Mouse (Mus musculus) forebrain, embryonic 14.5 days (tissue): Measurements from ENCODE around the gene Kmt5b. TPM values are rescaled to one million over a fixed set of nuclear protein-coding genes. Genes with fewer than 3 reads are reported as not detected.

Experiments
- ATAC-seq: fragments of 200-750 bp; cut with Nextera tagmentation; 2 replicates; pipeline ENCODE4 v1.8.0; 2017; ENCODE audit warnings: mild to moderate bottlenecking, moderate library complexity
- DNase-seq: peaks from one replicate; pipeline ENCODE4 v3.0.0-alpha.2; 2015; ENCODE audit warnings: low spot score
- H3K27ac ChIP-seq: fragments of 300-500 bp; sonication (generic); 2 replicates; pipeline ENCODE4 v1.5.1; 2014; ENCODE audit warnings: low read depth, mild to moderate bottlenecking, control low read depth, low read length, moderate library complexity
- H3K27me3 ChIP-seq: fragments of 300-500 bp; sonication (generic); replicated peaks from 2 replicates; pipeline ENCODE4 v1.6.1; 2014; ENCODE audit warnings: low read length, control low read depth, mixed read lengths; ENCODE audit not compliant: control insufficient read depth, insufficient read depth
- H3K36me3 ChIP-seq: fragments of 300-500 bp; sonication (generic); 2 replicates; pipeline ENCODE4 v1.6.1; 2014; ENCODE audit warnings: low read length, control low read depth; ENCODE audit not compliant: control insufficient read depth, insufficient read depth
- H3K4me1 ChIP-seq: fragments of 300-500 bp; sonication (generic); 2 replicates; pipeline ENCODE4 v1.6.1; 2014; ENCODE audit warnings: antibody characterized with exemption, low read length, control low read depth; ENCODE audit not compliant: control insufficient read depth, insufficient read depth
- H3K4me2 ChIP-seq: fragments of 300-500 bp; sonication (generic); 2 replicates; pipeline ENCODE4 v1.6.1; 2014; ENCODE audit warnings: mild to moderate bottlenecking, control low read depth, low read length
- H3K4me3 ChIP-seq: fragments of 300-500 bp; sonication (generic); 2 replicates; pipeline ENCODE4 v1.5.1; 2014; ENCODE audit warnings: low read depth, low read length, control low read depth
- H3K9ac ChIP-seq: fragments of 300-500 bp; sonication (generic); 2 replicates; pipeline ENCODE4 v1.6.1; 2014; ENCODE audit warnings: mild to moderate bottlenecking, low read length, control low read depth, moderate library complexity
- H3K9me3 ChIP-seq: fragments of 300-500 bp; sonication (generic); replicated peaks from 2 replicates; pipeline ENCODE4 v1.6.1; 2016; ENCODE audit warnings: low read length, control low read depth, mixed read lengths; ENCODE audit not compliant: control insufficient read depth
- WGBS: fragments of 180-500 bp; shearing (Covaris S2); extraction: QIAGEN DNeasy Blood & Tissue Kit; methylation state at CpG from one replicate; pipeline ENCODE4 v1.1.7; 2014; 5-methylcytosine and 5-hydroxymethylcytosine counted together
- polyA plus RNA-seq: library from polyadenylated mRNA; unstranded; fragments of >200 nt; fragmentation: Nextera tagmentation; extraction: Ambion mirVana; gene quantifications from 2 replicates; pipeline ENCODE4 v1.2.1, GENCODE M21; 2014

Kmt5b gene
- polyA plus RNA-seq: 32.8 and 48.7 TPM in 2 replicates

GRCm38 (mm10) chr19:3767276-3767780, at the start of gene Kmt5b:
TSS of gene Kmt5b (plus strand) at chr19:3767421.
- ATAC-seq: peak; percentile 51
- under 1% methylated on average over 38 of the region's 39 CpGs for WGBS
- peak within 1 kb of the TSS; percentile 89 for H3K4me2 ChIP-seq
- no peaks in the 10 kb centered on the region for H3K9me3 ChIP-seq
- peaks cover 12% of the 10 kb centered on the region for H3K4me1 ChIP-seq
- peak within 1 kb of the TSS; percentile 100 for H3K27ac ChIP-seq
- H3K36me3 ChIP-seq: 0 out of 2 replicates have a peak, but pooled peaks cover 6% of the 10 kb centered on the region
- H3K4me3 ChIP-seq: peak within 1 kb of the TSS; percentile 99
- H3K27me3 ChIP-seq: no peaks in the 10 kb centered on the region
- DNase-seq: peak; percentile 63
- H3K9ac ChIP-seq: peak within 1 kb of the TSS; percentile 100

GRCm38 (mm10) chr19:3718481-3719361, 48.5 kb upstream of the Kmt5b start:
- WGBS: 40% methylated on average over 19 of the region's 19 CpGs
- peak; percentile 76 for DNase-seq
- peak overlapping the region; percentile 63 for H3K4me2 ChIP-seq

GRCm38 (mm10) chr19:3719362-3719891, 47.8 kb upstream of the Kmt5b start:
- Histone ChIP-seq H3K4me3 (peak overlapping the region; percentile 33), H3K27ac (no peak overlapping the region), H3K9ac (peak overlapping the region; percentile 49), H3K27me3 (no peaks in the 10 kb centered on the region), H3K9me3 (no peaks in the 10 kb centered on the region), H3K4me2 (peak overlapping the region; percentile 63), H3K36me3 (peaks cover 36% of the 10 kb centered on the region), H3K4me1 (peaks cover 3% of the 10 kb centered on the region)
- DNase-seq (peak; percentile 34), ATAC-seq (peak; percentile 58)
- under 1% methylated on average over 27 of the region's 27 CpGs for WGBS

More at GRCm38 (mm10) chr19:3718481-3719361, 48.5 kb upstream of the Kmt5b start:
- Histone ChIP-seq H3K4me3 (peak overlapping the region; percentile 33), H3K36me3 (peaks cover 40% of the 10 kb centered on the region), H3K27ac (no peak overlapping the region), H3K9ac (peak overlapping the region; percentile 49; the same call in 1 of the 2 replicates), H3K4me1 (peaks cover 3% of the 10 kb centered on the region), H3K9me3 (no peaks in the 10 kb centered on the region), H3K27me3 (no peaks in the 10 kb centered on the region)
- peak; percentile 79 for ATAC-seq

- DNase-seq: no peak
- peaks cover 3% of the 10 kb centered on the region; the same call in 1 of the 2 replicates for H3K36me3 ChIP-seq
Measured at GRCm38 (mm10) chr19:3723170-3723569, 44.1 kb upstream of the Kmt5b start.

GRCm38 (mm10) chr19:3723904-3724303, 43.3 kb upstream of the Kmt5b start:
- 74% methylated on average over 4 of the region's 4 CpGs for WGBS
- Histone ChIP-seq H3K4me2 (no peak overlapping the region), H3K27ac (no peak overlapping the region), H3K9me3 (no peaks in the 10 kb centered on the region), H3K4me3 (no peak overlapping the region), H3K27me3 (no peaks in the 10 kb centered on the region), H3K36me3 (no peaks in the 10 kb centered on the region), H3K4me1 (peaks cover 3% of the 10 kb centered on the region), H3K9ac (no peak overlapping the region)
- no peak for DNase-seq
- ATAC-seq: no peak

More at GRCm38 (mm10) chr19:3723170-3723569, 44.1 kb upstream of the Kmt5b start:
- no peak overlapping the region for H3K4me2 ChIP-seq
- H3K9me3 ChIP-seq: no peaks in the 10 kb centered on the region
- H3K4me3 ChIP-seq: no peak overlapping the region
- H3K27ac ChIP-seq: no peak overlapping the region
- WGBS: 93% methylated on average over 9 of the region's 9 CpGs
- no peak overlapping the region for H3K9ac ChIP-seq
- H3K4me1 ChIP-seq: peaks cover 3% of the 10 kb centered on the region
- H3K27me3 ChIP-seq: no peaks in the 10 kb centered on the region
- ATAC-seq: no peak

GRCm38 (mm10) chr19:3724779-3725178, 42.4 kb upstream of the Kmt5b start:
- no peak for ATAC-seq
- WGBS: 28% methylated on average over 1 of the region's 1 CpGs

GRCm38 (mm10) chr19:3728901-3729300, 38.3 kb upstream of the Kmt5b start:
- Histone ChIP-seq H3K9ac (no peak overlapping the region), H3K4me1 (no peaks in the 10 kb centered on the region), H3K4me3 (no peak overlapping the region), H3K9me3 (no peaks in the 10 kb centered on the region), H3K27ac (no peak overlapping the region), H3K4me2 (no peak overlapping the region), H3K27me3 (no peaks in the 10 kb centered on the region), H3K36me3 (no peaks in the 10 kb centered on the region)
- DNase-seq (no peak), ATAC-seq (no peak)
- 70% methylated on average over 2 of the region's 2 CpGs for WGBS

More at GRCm38 (mm10) chr19:3724779-3725178, 42.4 kb upstream of the Kmt5b start:
- no peak overlapping the region for H3K9ac ChIP-seq
- peak; percentile 79 for DNase-seq
- no peak overlapping the region for H3K4me2 ChIP-seq
- no peaks in the 10 kb centered on the region for H3K36me3 ChIP-seq
- no peaks in the 10 kb centered on the region for H3K4me1 ChIP-seq
- no peak overlapping the region for H3K27ac ChIP-seq
- no peak overlapping the region for H3K4me3 ChIP-seq
- H3K27me3 ChIP-seq: no peaks in the 10 kb centered on the region
- no peaks in the 10 kb centered on the region for H3K9me3 ChIP-seq

GRCm38 (mm10) chr19:3730781-3731646, 36.2 kb upstream of the Kmt5b start:
- no peaks in the 10 kb centered on the region for H3K9me3 ChIP-seq
- no peak overlapping the region for H3K4me3 ChIP-seq
- no peak for ATAC-seq
- H3K27ac ChIP-seq: no peak overlapping the region
- no peaks in the 10 kb centered on the region for H3K27me3 ChIP-seq
- no peak overlapping the region for H3K4me2 ChIP-seq
- no peaks in the 10 kb centered on the region for H3K4me1 ChIP-seq
- no peaks in the 10 kb centered on the region for H3K36me3 ChIP-seq
- H3K9ac ChIP-seq: no peak overlapping the region
- 78% methylated on average over 7 of the region's 7 CpGs for WGBS
- no peak for DNase-seq
